Mouse (Mus musculus) heart, adult 2 months (tissue): ENCODE measurements at regions not wholly inside any gene's neighbourhood (a gene's known extent, or its start where the extent isn't known, plus 50 kb on each side); places are given as distances from the start of the nearest gene placed in this dataset.

Experiments used
- DNase-seq, 2 experiments: peaks; one replicate each; pipeline ENCODE4 v3.0.0; 2021
- H3K27ac ChIP-seq: fragments of 200-600 bp; 2 replicates; pipeline ENCODE4 v1.8.1; 2022
- H3K27me3 ChIP-seq: fragments of 200-500 bp; 2 replicates; pipeline ENCODE4 v1.6.1; 2012; ENCODE audit warnings: mild to moderate bottlenecking, low read length, inconsistent platforms, mixed read lengths; ENCODE audit not compliant: control insufficient read depth, insufficient read depth
- H3K36me3 ChIP-seq: fragments of 200-500 bp; 2 replicates; pipeline ENCODE4 v1.6.1; 2012; ENCODE audit warnings: low read length, inconsistent platforms; ENCODE audit not compliant: control insufficient read depth, insufficient read depth
- H3K4me1 ChIP-seq: fragments of 200-500 bp; 2 replicates; pipeline ENCODE4 v1.6.1; 2011; ENCODE audit warnings: low read length; ENCODE audit not compliant: control insufficient read depth, insufficient read depth
- H3K4me3 ChIP-seq: fragments of 200-600 bp; 2 replicates; pipeline ENCODE4 v1.8.1; 2022
- H3K79me2 ChIP-seq: fragments of 200-500 bp; replicated peaks from 2 replicates; pipeline ENCODE4 v1.6.1; 2012; ENCODE audit warnings: mild to moderate bottlenecking, inconsistent platforms, low read length, moderate library complexity, mixed read lengths; ENCODE audit not compliant: control insufficient read depth, insufficient read depth
- H3K9ac ChIP-seq: fragments of 200-500 bp; 2 replicates; pipeline ENCODE4 v1.6.1; 2012; ENCODE audit warnings: low read depth, mild to moderate bottlenecking, control low read depth, inconsistent platforms, low read length, mixed read lengths
- CTCF ChIP-seq: fragments of 200-600 bp; IDR thresholded peaks from 2 replicates; pipeline ENCODE4 v1.8.1; 2022; ENCODE audit warnings: antibody characterized with exemption, mild to moderate bottlenecking, moderate library complexity
- EP300 ChIP-seq: fragments of 200-500 bp; IDR thresholded peaks from 2 replicates; pipeline ENCODE4 v1.6.1; 2011; ENCODE audit warnings: low read depth, low read length, control low read depth; ENCODE audit not compliant: insufficient read depth
- POLR2A ChIP-seq: fragments of 200-500 bp; IDR thresholded peaks from 2 replicates; pipeline ENCODE4 v1.6.1; 2011; ENCODE audit warnings: mild to moderate bottlenecking, low read depth, low read length, control low read depth; ENCODE audit not compliant: insufficient read depth
- WGBS: fragments of 180-500 bp; shearing (Covaris S2); methylation state at CpG from one replicate; pipeline ENCODE4 v1.1.7; 2018; 5-methylcytosine and 5-hydroxymethylcytosine counted together
- intact Hi-C: fragments of 180-260 bp; cut with DNase I; formaldehyde crosslinking; loops from one replicate; pipeline ENCODE4 v1.15.1; 2025

DNA sequence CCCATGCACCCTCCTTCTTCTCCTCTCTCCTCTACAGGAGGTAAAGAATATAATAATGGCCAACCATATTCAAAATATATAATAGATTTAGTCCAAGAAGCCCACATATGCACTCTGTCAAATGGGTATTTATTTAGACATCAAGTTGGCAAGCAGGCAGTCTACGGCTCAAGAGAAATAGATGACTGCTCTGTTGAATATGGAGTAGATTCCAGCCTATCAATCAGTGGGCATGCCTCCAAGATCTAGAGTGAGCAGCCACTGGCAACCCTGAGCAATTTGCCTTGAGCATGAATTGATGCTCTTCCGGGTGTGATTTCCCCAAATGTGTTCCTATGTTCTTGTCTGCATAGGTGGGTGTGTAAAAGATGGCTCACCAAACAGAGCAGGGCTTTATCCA, 141.5 kb upstream of the Gm26657 start:
- no peaks in the 10 kb centered on the region for H3K36me3 ChIP-seq
- H3K27me3 ChIP-seq: no peaks in the 10 kb centered on the region
- TF ChIP-seq EP300 (no peak), POLR2A (no peak)
- no peak for DNase-seq
- H3K27ac ChIP-seq: no peak overlapping the region
- H3K4me3 ChIP-seq: no peak overlapping the region
- intact Hi-C loops: no loop called here
- H3K79me2 ChIP-seq: no peaks in the 10 kb centered on the region
- H3K9ac ChIP-seq: no peak overlapping the region
- WGBS: 63% methylated on average over 2 of the region's 2 CpGs
- H3K4me1 ChIP-seq: no peaks in the 10 kb centered on the region

DNA sequence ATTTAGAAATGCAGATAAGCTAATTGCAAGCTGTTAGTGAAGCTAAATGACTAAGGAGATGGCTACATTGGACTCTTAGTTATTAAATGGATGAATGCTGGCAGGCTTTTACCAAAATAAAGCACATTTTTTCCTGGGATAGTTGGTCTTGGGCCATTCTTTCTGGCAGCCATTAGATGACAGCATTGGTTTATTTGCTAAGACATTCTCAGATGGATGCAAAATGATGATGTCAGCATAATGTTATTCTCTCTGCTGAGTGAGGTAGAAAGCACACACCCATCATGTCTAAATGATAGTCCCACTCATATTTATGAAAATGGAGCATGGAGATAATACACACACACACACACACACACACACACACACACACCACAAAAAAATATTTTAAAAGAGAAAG, 141.9 kb upstream of the Gm26657 start:
- H3K27ac ChIP-seq: no peak overlapping the region
- no peaks in the 10 kb centered on the region for H3K36me3 ChIP-seq
- no peaks in the 10 kb centered on the region for H3K79me2 ChIP-seq
- intact Hi-C loops: no loop called here
- no peaks in the 10 kb centered on the region for H3K27me3 ChIP-seq
- H3K9ac ChIP-seq: no peak overlapping the region
- no peaks in the 10 kb centered on the region for H3K4me1 ChIP-seq
- TF ChIP-seq POLR2A (no peak), EP300 (no peak), CTCF (0 out of 2 replicates have a peak, but pooled peaks have one; percentile 5)
- H3K4me3 ChIP-seq: no peak overlapping the region
- no peak for DNase-seq

DNA sequence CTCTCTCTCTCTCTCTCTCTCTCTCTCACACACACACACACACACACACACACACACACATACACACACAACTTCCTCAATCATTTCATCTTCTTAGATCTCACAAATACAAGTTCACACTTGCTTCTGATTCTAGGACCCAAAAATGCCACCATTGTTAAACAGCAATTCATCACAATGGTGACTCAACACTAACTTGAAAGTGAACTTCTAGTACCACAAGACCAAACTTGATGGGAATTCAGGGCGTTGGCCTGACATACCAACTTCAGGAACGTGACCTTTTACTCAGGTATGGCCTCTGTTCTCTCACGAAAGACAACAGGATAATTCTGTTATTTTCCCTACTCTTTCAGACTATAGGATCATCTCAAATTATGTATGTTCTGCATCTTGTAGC, 157.5 kb upstream of the Gm26657 start:
- Histone ChIP-seq H3K36me3 (no peaks in the 10 kb centered on the region), H3K27ac (no peak overlapping the region), H3K79me2 (no peaks in the 10 kb centered on the region), H3K27me3 (no peaks in the 10 kb centered on the region), H3K4me1 (no peaks in the 10 kb centered on the region), H3K9ac (no peak overlapping the region), H3K4me3 (no peak overlapping the region)
- DNase-seq: no peak
- WGBS: 69% methylated on average over 3 of the region's 3 CpGs
- TF ChIP-seq EP300 (no peak), CTCF (no peak), POLR2A (no peak)
- intact Hi-C loops: no loop called here

- no peak overlapping the region for H3K9ac ChIP-seq
- intact Hi-C loops: no loop called here
- no peak overlapping the region for H3K27ac ChIP-seq
- TF ChIP-seq EP300 (no peak), CTCF (no peak), POLR2A (no peak)
- no peaks in the 10 kb centered on the region for H3K4me1 ChIP-seq
- no peak for DNase-seq
- no peak overlapping the region for H3K4me3 ChIP-seq
- H3K27me3 ChIP-seq: no peaks in the 10 kb centered on the region
- no peaks in the 10 kb centered on the region for H3K36me3 ChIP-seq
- no peaks in the 10 kb centered on the region for H3K79me2 ChIP-seq
- WGBS: 93% methylated on average over 15 of the region's 15 CpGs
Observed at GRCm38 (mm10) chr4:56576837-56577548, 162.9 kb upstream of the Gm26657 start.

GRCm38 (mm10) chr4:56552126-56552525, 187.7 kb upstream of the Gm26657 start:
- no peak for TF ChIP-seq POLR2A
- TF ChIP-seq EP300: no peak
- no peak for TF ChIP-seq CTCF
- Histone ChIP-seq H3K9ac (no peak overlapping the region), H3K4me3 (no peak overlapping the region), H3K79me2 (no peaks in the 10 kb centered on the region), H3K36me3 (no peaks in the 10 kb centered on the region), H3K27me3 (no peaks in the 10 kb centered on the region), H3K27ac (no peak overlapping the region), H3K4me1 (no peaks in the 10 kb centered on the region)
- intact Hi-C loops: no loop called here
- DNase-seq: no peak

DNA sequence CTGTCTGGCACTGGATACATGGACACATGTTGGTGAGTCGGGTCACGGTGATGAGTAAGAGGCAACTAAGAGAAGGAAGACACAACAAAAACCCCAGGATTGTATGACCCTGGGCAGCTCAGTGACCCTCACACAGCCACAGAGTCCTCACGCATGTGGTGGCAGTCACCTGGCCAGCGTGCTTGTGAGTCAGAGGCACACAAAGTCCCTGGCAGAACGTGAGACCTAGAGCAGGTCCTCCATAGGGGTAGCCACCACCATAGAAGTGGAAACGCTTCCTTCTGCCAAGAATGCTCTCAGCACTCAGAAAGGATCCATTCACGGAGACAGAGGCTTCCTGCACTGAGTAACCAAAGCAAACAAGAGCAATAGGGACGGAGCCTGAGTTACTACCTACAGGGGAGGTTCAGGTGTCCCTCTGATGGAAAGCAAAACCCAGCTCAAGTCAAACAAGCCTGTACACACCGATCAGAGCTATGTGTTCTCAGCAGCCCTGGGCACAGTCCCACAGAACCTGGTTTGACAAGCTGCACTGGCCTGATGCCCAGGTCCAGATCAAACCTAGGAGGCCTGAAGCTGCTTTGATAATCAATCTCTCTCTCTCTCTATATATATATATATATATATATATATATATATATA, 206.4 kb upstream of the Gm26657 start:
- Histone ChIP-seq H3K27ac (no peak overlapping the region), H3K79me2 (no peaks in the 10 kb centered on the region), H3K36me3 (no peaks in the 10 kb centered on the region), H3K9ac (no peak overlapping the region), H3K4me3 (no peak overlapping the region), H3K27me3 (no peaks in the 10 kb centered on the region), H3K4me1 (no peaks in the 10 kb centered on the region)
- TF ChIP-seq CTCF: no peak
- no peak for TF ChIP-seq POLR2A
- TF ChIP-seq EP300: no peak
- no peak for DNase-seq
- WGBS: 54% methylated on average over 9 of the region's 9 CpGs
- intact Hi-C loops: no loop called here
